Mouse (Mus musculus) midbrain, embryonic 12.5 days (tissue): ENCODE data around the gene Slc15a3. TPM values are rescaled to one million over a fixed set of nuclear protein-coding genes. Genes with fewer than 3 reads are reported as not detected.
A peak's percentile ranks its signal among the peaks of the same experiment; 100 is the strongest.

Source experiments
- ATAC-seq: fragments of 200-750 bp; cut with Nextera tagmentation; 2 replicates; pipeline ENCODE4 v1.8.0; 2017; ENCODE audit warnings: low read depth, moderate TSS enrichment, moderate library complexity; ENCODE audit not compliant: low FRiP score
- H3K27ac ChIP-seq: fragments of 300-500 bp; sonication (generic); replicated peaks from 2 replicates; pipeline ENCODE4 v1.5.1; 2016; ENCODE audit warnings: mild to moderate bottlenecking
- H3K27me3 ChIP-seq: fragments of 300-500 bp; sonication (generic); 2 replicates; pipeline ENCODE4 v1.6.1; 2016; ENCODE audit warnings: mild to moderate bottlenecking
- H3K36me3 ChIP-seq: fragments of 300-500 bp; sonication (generic); 2 replicates; pipeline ENCODE4 v1.6.1; 2016
- H3K4me1 ChIP-seq: fragments of 300-500 bp; sonication (generic); 2 replicates; pipeline ENCODE4 v1.6.1; 2016
- H3K4me2 ChIP-seq: fragments of 300-500 bp; sonication (generic); replicated peaks from 2 replicates; pipeline ENCODE4 v1.6.1; 2016; ENCODE audit warnings: mild to moderate bottlenecking, moderate library complexity
- H3K4me3 ChIP-seq: fragments of 300-500 bp; sonication (generic); 2 replicates; pipeline ENCODE4 v1.5.1; 2016; ENCODE audit warnings: mild to moderate bottlenecking
- H3K9ac ChIP-seq: fragments of 300-500 bp; sonication (generic); replicated peaks from 2 replicates; pipeline ENCODE4 v1.6.1; 2016; ENCODE audit warnings: mild to moderate bottlenecking, moderate library complexity
- H3K9me3 ChIP-seq: fragments of 300-500 bp; sonication (generic); 2 replicates; pipeline ENCODE4 v1.6.1; 2016; ENCODE audit warnings: mild to moderate bottlenecking
- WGBS: fragments of 180-500 bp; shearing (Covaris S2); methylation state at CpG from one replicate; pipeline ENCODE4 v1.1.7; 2016; 5-methylcytosine and 5-hydroxymethylcytosine counted together
- polyA plus RNA-seq: library from polyadenylated mRNA; unstranded; fragments of >200 nt; fragmentation: Nextera tagmentation; extraction: Ambion mirVana; gene quantifications from 2 replicates; pipeline ENCODE4 v1.2.1, GENCODE M21; 2016

Gene Slc15a3
- polyA plus RNA-seq, 1 experiment from 2014 or later = 0.29 TPM

- Histone ChIP-seq H3K9me3 (no peaks in the 10 kb centered on the region), H3K36me3 (no peaks in the 10 kb centered on the region), H3K4me3 (no peak overlapping the region), H3K27me3 (no peaks in the 10 kb centered on the region), H3K4me2 (no peak overlapping the region), H3K9ac (no peak overlapping the region), H3K27ac (no peak overlapping the region), H3K4me1 (0 out of 2 replicates have a peak, but pooled peaks cover 9% of the 10 kb centered on the region)
- ATAC-seq = no peak
- 90% methylated on average over 12 of the region's 12 CpGs for WGBS
Observed at GRCm38 (mm10) chr19:10808524-10809233, 30.8 kb upstream of the Slc15a3 start.

GRCm38 (mm10) chr19:10809428-10810175 lies 29.9 kb upstream of the Slc15a3 start:
- Histone ChIP-seq H3K27ac (no peak overlapping the region), H3K27me3 (no peaks in the 10 kb centered on the region), H3K36me3 (no peaks in the 10 kb centered on the region), H3K9ac (no peak overlapping the region), H3K4me1 (0 out of 2 replicates have a peak, but pooled peaks cover 9% of the 10 kb centered on the region), H3K4me3 (no peak overlapping the region), H3K4me2 (no peak overlapping the region), H3K9me3 (no peaks in the 10 kb centered on the region)
- WGBS = 79% methylated on average over 11 of the region's 11 CpGs
- no peak for ATAC-seq

- Histone ChIP-seq H3K4me2 (no peak overlapping the region), H3K9me3 (no peaks in the 10 kb centered on the region), H3K36me3 (no peaks in the 10 kb centered on the region), H3K27me3 (no peaks in the 10 kb centered on the region), H3K9ac (no peak overlapping the region), H3K4me3 (no peak overlapping the region), H3K4me1 (0 out of 2 replicates have a peak, but pooled peaks cover 9% of the 10 kb centered on the region), H3K27ac (no peak overlapping the region)
- WGBS = 63% methylated on average over 4 of the region's 4 CpGs
- no peak for ATAC-seq
Observed at GRCm38 (mm10) chr19:10810176-10810492, 29.4 kb upstream of the Slc15a3 start.

GRCm38 (mm10) chr19:10811471-10811870 lies 28.1 kb upstream of the Slc15a3 start:
- Histone ChIP-seq H3K4me2 (no peak overlapping the region), H3K4me3 (no peak overlapping the region), H3K36me3 (no peaks in the 10 kb centered on the region), H3K9me3 (no peaks in the 10 kb centered on the region), H3K27ac (no peak overlapping the region), H3K4me1 (0 out of 2 replicates have a peak, but pooled peaks cover 9% of the 10 kb centered on the region), H3K9ac (no peak overlapping the region), H3K27me3 (no peaks in the 10 kb centered on the region)
- WGBS = 83% methylated on average over 6 of the region's 6 CpGs
- ATAC-seq = no peak

GRCm38 (mm10) chr19:10813039-10813438 lies 26.5 kb upstream of the Slc15a3 start:
- no peak for ATAC-seq
- Histone ChIP-seq H3K27me3 (no peaks in the 10 kb centered on the region), H3K4me2 (no peak overlapping the region), H3K4me1 (peaks cover 9% of the 10 kb centered on the region; the same call in 1 of the 2 replicates), H3K9me3 (no peaks in the 10 kb centered on the region), H3K4me3 (no peak overlapping the region), H3K36me3 (no peaks in the 10 kb centered on the region), H3K9ac (no peak overlapping the region), H3K27ac (no peak overlapping the region)
- 91% methylated on average over 5 of the region's 5 CpGs for WGBS

- Histone ChIP-seq H3K4me1 (peaks cover 16% of the 10 kb centered on the region; the same call in 1 of the 2 replicates), H3K27ac (no peak overlapping the region), H3K4me2 (no peak overlapping the region), H3K27me3 (no peaks in the 10 kb centered on the region), H3K9me3 (no peaks in the 10 kb centered on the region), H3K9ac (no peak overlapping the region), H3K4me3 (no peak overlapping the region), H3K36me3 (no peaks in the 10 kb centered on the region)
- no peak for ATAC-seq
- 62% methylated on average over 7 of the region's 7 CpGs for WGBS
Observed at GRCm38 (mm10) chr19:10813905-10814304, 25.6 kb upstream of the Slc15a3 start.

GRCm38 (mm10) chr19:10815871-10816270 lies 23.7 kb upstream of the Slc15a3 start:
- no peak overlapping the region for H3K9ac ChIP-seq
- no peak for ATAC-seq
- H3K27me3 ChIP-seq = no peaks in the 10 kb centered on the region
- H3K4me1 ChIP-seq = peaks cover 7% of the 10 kb centered on the region; the same call in 1 of the 2 replicates
- WGBS = 86% methylated on average over 6 of the region's 6 CpGs
- no peak overlapping the region for H3K27ac ChIP-seq
- H3K36me3 ChIP-seq = no peaks in the 10 kb centered on the region
- no peaks in the 10 kb centered on the region for H3K9me3 ChIP-seq
- H3K4me3 ChIP-seq = no peak overlapping the region
- no peak overlapping the region for H3K4me2 ChIP-seq

- Histone ChIP-seq H3K27ac (no peak overlapping the region), H3K9ac (no peak overlapping the region), H3K36me3 (no peaks in the 10 kb centered on the region), H3K27me3 (no peaks in the 10 kb centered on the region), H3K4me2 (no peak overlapping the region), H3K4me3 (no peak overlapping the region), H3K4me1 (peaks cover 7% of the 10 kb centered on the region; the same call in 1 of the 2 replicates), H3K9me3 (no peaks in the 10 kb centered on the region)
- no peak for ATAC-seq
- 69% methylated on average over 2 of the region's 2 CpGs for WGBS
Observed at GRCm38 (mm10) chr19:10816462-10816861, 23.1 kb upstream of the Slc15a3 start.

- H3K36me3 ChIP-seq = no peaks in the 10 kb centered on the region
- no peaks in the 10 kb centered on the region for H3K27me3 ChIP-seq
- H3K9me3 ChIP-seq = no peaks in the 10 kb centered on the region
- no peak overlapping the region for H3K4me2 ChIP-seq
- H3K4me1 ChIP-seq = peaks cover 7% of the 10 kb centered on the region; the same call in 1 of the 2 replicates
- no peak overlapping the region for H3K4me3 ChIP-seq
- no peak overlapping the region for H3K9ac ChIP-seq
- 0 out of 2 replicates have a peak, but pooled peaks have one; percentile 30 for ATAC-seq
- WGBS = 42% methylated on average over 17 of the region's 17 CpGs
- H3K27ac ChIP-seq = no peak overlapping the region
Observed at GRCm38 (mm10) chr19:10818217-10818946, 21.1 kb upstream of the Slc15a3 start.

GRCm38 (mm10) chr19:10821319-10821718 lies 18.2 kb upstream of the Slc15a3 start:
- H3K27ac ChIP-seq = no peak overlapping the region
- no peak overlapping the region for H3K9ac ChIP-seq
- H3K9me3 ChIP-seq = no peaks in the 10 kb centered on the region
- H3K4me3 ChIP-seq = no peak overlapping the region
- H3K4me2 ChIP-seq = no peak overlapping the region
- WGBS = 64% methylated on average over 7 of the region's 7 CpGs
- H3K4me1 ChIP-seq = peaks cover 7% of the 10 kb centered on the region; the same call in 1 of the 2 replicates
- H3K27me3 ChIP-seq = no peaks in the 10 kb centered on the region
- no peaks in the 10 kb centered on the region for H3K36me3 ChIP-seq
- no peak for ATAC-seq

GRCm38 (mm10) chr19:10822534-10822933 lies 17.0 kb upstream of the Slc15a3 start:
- Histone ChIP-seq H3K27me3 (no peaks in the 10 kb centered on the region), H3K36me3 (no peaks in the 10 kb centered on the region), H3K9ac (no peak overlapping the region), H3K27ac (no peak overlapping the region), H3K4me2 (no peak overlapping the region), H3K4me3 (no peak overlapping the region), H3K4me1 (peaks cover 7% of the 10 kb centered on the region; the same call in 1 of the 2 replicates), H3K9me3 (no peaks in the 10 kb centered on the region)
- no peak for ATAC-seq
- WGBS = 96% methylated on average over 4 of the region's 4 CpGs

GRCm38 (mm10) chr19:10824061-10824460 lies 15.5 kb upstream of the Slc15a3 start:
- 91% methylated on average over 7 of the region's 7 CpGs for WGBS
- H3K9me3 ChIP-seq = no peaks in the 10 kb centered on the region
- no peak overlapping the region for H3K9ac ChIP-seq
- no peaks in the 10 kb centered on the region for H3K27me3 ChIP-seq
- no peak for ATAC-seq
- H3K4me3 ChIP-seq = no peak overlapping the region
- no peaks in the 10 kb centered on the region for H3K36me3 ChIP-seq
- no peaks in the 10 kb centered on the region for H3K4me1 ChIP-seq
- no peak overlapping the region for H3K27ac ChIP-seq
- no peak overlapping the region for H3K4me2 ChIP-seq
